Mouse (Mus musculus) midbrain, embryonic 12.5 days (tissue): ENCODE results near the gene Tmem200a. TPM values are rescaled to one million over a fixed set of nuclear protein-coding genes. Genes with fewer than 3 reads are reported as not detected.

ENCODE experiments used
- ATAC-seq: fragments of 200-750 bp; cut with Nextera tagmentation; 2 replicates; pipeline ENCODE4 v1.8.0; 2017; ENCODE audit warnings: low read depth, moderate TSS enrichment, moderate library complexity; ENCODE audit not compliant: low FRiP score
- H3K27ac ChIP-seq: fragments of 300-500 bp; sonication (generic); replicated peaks from 2 replicates; pipeline ENCODE4 v1.5.1; 2016; ENCODE audit warnings: mild to moderate bottlenecking
- H3K27me3 ChIP-seq: fragments of 300-500 bp; sonication (generic); 2 replicates; pipeline ENCODE4 v1.6.1; 2016; ENCODE audit warnings: mild to moderate bottlenecking
- H3K36me3 ChIP-seq: fragments of 300-500 bp; sonication (generic); 2 replicates; pipeline ENCODE4 v1.6.1; 2016
- H3K4me1 ChIP-seq: fragments of 300-500 bp; sonication (generic); 2 replicates; pipeline ENCODE4 v1.6.1; 2016
- H3K4me2 ChIP-seq: fragments of 300-500 bp; sonication (generic); replicated peaks from 2 replicates; pipeline ENCODE4 v1.6.1; 2016; ENCODE audit warnings: mild to moderate bottlenecking, moderate library complexity
- H3K4me3 ChIP-seq: fragments of 300-500 bp; sonication (generic); 2 replicates; pipeline ENCODE4 v1.5.1; 2016; ENCODE audit warnings: mild to moderate bottlenecking
- H3K9ac ChIP-seq: fragments of 300-500 bp; sonication (generic); replicated peaks from 2 replicates; pipeline ENCODE4 v1.6.1; 2016; ENCODE audit warnings: mild to moderate bottlenecking, moderate library complexity
- H3K9me3 ChIP-seq: fragments of 300-500 bp; sonication (generic); 2 replicates; pipeline ENCODE4 v1.6.1; 2016; ENCODE audit warnings: mild to moderate bottlenecking
- WGBS: fragments of 180-500 bp; shearing (Covaris S2); methylation state at CpG from one replicate; pipeline ENCODE4 v1.1.7; 2016; 5-methylcytosine and 5-hydroxymethylcytosine counted together
- polyA plus RNA-seq: library from polyadenylated mRNA; unstranded; fragments of >200 nt; fragmentation: Nextera tagmentation; extraction: Ambion mirVana; gene quantifications from 2 replicates; pipeline ENCODE4 v1.2.1, GENCODE M21; 2016

Gene Tmem200a
- polyA plus RNA-seq, 1 experiment from 2014 or later = 22.1 TPM

- Histone ChIP-seq H3K4me2 (no peak overlapping the region), H3K4me1 (no peaks in the 10 kb centered on the region), H3K27me3 (no peaks in the 10 kb centered on the region), H3K9ac (no peak overlapping the region), H3K4me3 (no peak overlapping the region), H3K27ac (no peak overlapping the region), H3K9me3 (no peaks in the 10 kb centered on the region), H3K36me3 (no peaks in the 10 kb centered on the region)
- ATAC-seq = no peak
- 88% methylated on average over 3 of the region's 3 CpGs for WGBS
These were observed 19.1 kb downstream of the Tmem200a start for GRCm38 (mm10) chr10:26059662-26060307.

GRCm38 (mm10) chr10:26051177-26051576, 27.7 kb downstream of the Tmem200a start:
- H3K4me2 ChIP-seq = no peak overlapping the region
- H3K9me3 ChIP-seq = no peaks in the 10 kb centered on the region
- no peaks in the 10 kb centered on the region for H3K36me3 ChIP-seq
- H3K4me1 ChIP-seq = no peaks in the 10 kb centered on the region
- H3K9ac ChIP-seq = no peak overlapping the region
- WGBS = 94% methylated on average over 2 of the region's 2 CpGs
- no peak overlapping the region for H3K27ac ChIP-seq
- no peaks in the 10 kb centered on the region for H3K27me3 ChIP-seq
- no peak for ATAC-seq
- H3K4me3 ChIP-seq = no peak overlapping the region

- Histone ChIP-seq H3K27me3 (no peaks in the 10 kb centered on the region), H3K4me1 (no peaks in the 10 kb centered on the region), H3K4me3 (no peak overlapping the region), H3K36me3 (no peaks in the 10 kb centered on the region), H3K9me3 (no peaks in the 10 kb centered on the region), H3K4me2 (no peak overlapping the region), H3K9ac (no peak overlapping the region), H3K27ac (no peak overlapping the region)
- no peak for ATAC-seq
- WGBS = 84% methylated on average over 5 of the region's 5 CpGs
These were observed 43.9 kb downstream of the Tmem200a start for GRCm38 (mm10) chr10:26034931-26035330.

GRCm38 (mm10) chr10:26018740-26019139, 60.1 kb downstream of the Tmem200a start:
- H3K4me1 ChIP-seq = no peaks in the 10 kb centered on the region
- H3K9ac ChIP-seq = no peak overlapping the region
- H3K27me3 ChIP-seq = no peaks in the 10 kb centered on the region
- H3K27ac ChIP-seq = no peak overlapping the region
- no peak overlapping the region for H3K4me2 ChIP-seq
- H3K4me3 ChIP-seq = no peak overlapping the region
- H3K9me3 ChIP-seq = no peaks in the 10 kb centered on the region
- no peaks in the 10 kb centered on the region for H3K36me3 ChIP-seq
- no peak for ATAC-seq
- 78% methylated on average over 3 of the region's 3 CpGs for WGBS

GRCm38 (mm10) chr10:26014298-26014697, 64.6 kb downstream of the Tmem200a start:
- no peaks in the 10 kb centered on the region for H3K9me3 ChIP-seq
- H3K36me3 ChIP-seq = no peaks in the 10 kb centered on the region
- no peak overlapping the region for H3K9ac ChIP-seq
- WGBS = 68% methylated on average over 1 of the region's 1 CpGs
- no peaks in the 10 kb centered on the region for H3K4me1 ChIP-seq
- H3K27ac ChIP-seq = no peak overlapping the region
- no peak overlapping the region for H3K4me2 ChIP-seq
- ATAC-seq = no peak
- no peak overlapping the region for H3K4me3 ChIP-seq
- no peaks in the 10 kb centered on the region for H3K27me3 ChIP-seq

GRCm38 (mm10) chr10:26008948-26009347, 69.9 kb downstream of the Tmem200a start:
- H3K9ac ChIP-seq = no peak overlapping the region
- no peak for ATAC-seq
- H3K9me3 ChIP-seq = no peaks in the 10 kb centered on the region
- 70% methylated on average over 5 of the region's 5 CpGs for WGBS
- H3K27ac ChIP-seq = no peak overlapping the region
- no peak overlapping the region for H3K4me3 ChIP-seq
- H3K36me3 ChIP-seq = no peaks in the 10 kb centered on the region
- H3K27me3 ChIP-seq = no peaks in the 10 kb centered on the region
- no peaks in the 10 kb centered on the region for H3K4me1 ChIP-seq
- no peak overlapping the region for H3K4me2 ChIP-seq

GRCm38 (mm10) chr10:26005471-26005870, 73.4 kb downstream of the Tmem200a start:
- 86% methylated on average over 6 of the region's 6 CpGs for WGBS
- no peak overlapping the region for H3K4me2 ChIP-seq

GRCm38 (mm10) chr10:26000893-26001292, 78.0 kb downstream of the Tmem200a start:
- Histone ChIP-seq H3K4me3 (no peak overlapping the region), H3K27ac (no peak overlapping the region), H3K4me1 (no peaks in the 10 kb centered on the region), H3K9me3 (no peaks in the 10 kb centered on the region), H3K9ac (no peak overlapping the region), H3K36me3 (no peaks in the 10 kb centered on the region), H3K4me2 (no peak overlapping the region), H3K27me3 (0 out of 2 replicates have a peak, but pooled peaks cover 3% of the 10 kb centered on the region)
- 94% methylated on average over 2 of the region's 2 CpGs for WGBS
- no peak for ATAC-seq

More at GRCm38 (mm10) chr10:26005471-26005870, 73.4 kb downstream of the Tmem200a start:
- Histone ChIP-seq H3K4me1 (no peaks in the 10 kb centered on the region), H3K27me3 (no peaks in the 10 kb centered on the region), H3K36me3 (no peaks in the 10 kb centered on the region), H3K9me3 (no peaks in the 10 kb centered on the region), H3K27ac (no peak overlapping the region), H3K9ac (no peak overlapping the region), H3K4me3 (no peak overlapping the region)
- ATAC-seq = no peak

- H3K4me2 ChIP-seq = no peak overlapping the region
- WGBS = 86% methylated on average over 5 of the region's 5 CpGs
- H3K27ac ChIP-seq = no peak overlapping the region
- H3K4me1 ChIP-seq = no peaks in the 10 kb centered on the region
- no peaks in the 10 kb centered on the region for H3K9me3 ChIP-seq
- 0 out of 2 replicates have a peak, but pooled peaks cover 3% of the 10 kb centered on the region for H3K27me3 ChIP-seq
- no peaks in the 10 kb centered on the region for H3K36me3 ChIP-seq
- ATAC-seq = no peak
- H3K4me3 ChIP-seq = no peak overlapping the region
- H3K9ac ChIP-seq = no peak overlapping the region
These were observed 79.4 kb downstream of the Tmem200a start for GRCm38 (mm10) chr10:25999291-25999930.

GRCm38 (mm10) chr10:25984056-25984455, 94.8 kb downstream of the Tmem200a start:
- no peak for ATAC-seq
- H3K9ac ChIP-seq = no peak overlapping the region
- H3K9me3 ChIP-seq = no peaks in the 10 kb centered on the region
- no peaks in the 10 kb centered on the region for H3K4me1 ChIP-seq
- WGBS = 44% methylated on average over 2 of the region's 2 CpGs
- no peaks in the 10 kb centered on the region for H3K36me3 ChIP-seq
- H3K4me3 ChIP-seq = no peak overlapping the region
- no peaks in the 10 kb centered on the region for H3K27me3 ChIP-seq
- H3K27ac ChIP-seq = no peak overlapping the region
- no peak overlapping the region for H3K4me2 ChIP-seq

GRCm38 (mm10) chr10:25982617-25983016, 96.2 kb downstream of the Tmem200a start:
- no peak overlapping the region for H3K27ac ChIP-seq
- no peak for ATAC-seq
- H3K9ac ChIP-seq = no peak overlapping the region
- no peak overlapping the region for H3K4me3 ChIP-seq
- 81% methylated on average over 1 of the region's 1 CpGs for WGBS
- H3K27me3 ChIP-seq = no peaks in the 10 kb centered on the region
- no peak overlapping the region for H3K4me2 ChIP-seq
- no peaks in the 10 kb centered on the region for H3K4me1 ChIP-seq
- no peaks in the 10 kb centered on the region for H3K9me3 ChIP-seq
- H3K36me3 ChIP-seq = no peaks in the 10 kb centered on the region

- Histone ChIP-seq H3K4me2 (no peak overlapping the region), H3K27me3 (no peaks in the 10 kb centered on the region), H3K4me1 (peaks cover 5% of the 10 kb centered on the region), H3K36me3 (no peaks in the 10 kb centered on the region), H3K27ac (no peak overlapping the region), H3K4me3 (no peak overlapping the region), H3K9me3 (no peaks in the 10 kb centered on the region), H3K9ac (no peak overlapping the region)
- ATAC-seq = no peak
- WGBS = 74% methylated on average over 4 of the region's 4 CpGs
These were observed 116.0 kb downstream of the Tmem200a start for GRCm38 (mm10) chr10:25962863-25963262.
